11 mouse cellular contexts compared by ENCODE assay signal in the genomic region with DNA sequence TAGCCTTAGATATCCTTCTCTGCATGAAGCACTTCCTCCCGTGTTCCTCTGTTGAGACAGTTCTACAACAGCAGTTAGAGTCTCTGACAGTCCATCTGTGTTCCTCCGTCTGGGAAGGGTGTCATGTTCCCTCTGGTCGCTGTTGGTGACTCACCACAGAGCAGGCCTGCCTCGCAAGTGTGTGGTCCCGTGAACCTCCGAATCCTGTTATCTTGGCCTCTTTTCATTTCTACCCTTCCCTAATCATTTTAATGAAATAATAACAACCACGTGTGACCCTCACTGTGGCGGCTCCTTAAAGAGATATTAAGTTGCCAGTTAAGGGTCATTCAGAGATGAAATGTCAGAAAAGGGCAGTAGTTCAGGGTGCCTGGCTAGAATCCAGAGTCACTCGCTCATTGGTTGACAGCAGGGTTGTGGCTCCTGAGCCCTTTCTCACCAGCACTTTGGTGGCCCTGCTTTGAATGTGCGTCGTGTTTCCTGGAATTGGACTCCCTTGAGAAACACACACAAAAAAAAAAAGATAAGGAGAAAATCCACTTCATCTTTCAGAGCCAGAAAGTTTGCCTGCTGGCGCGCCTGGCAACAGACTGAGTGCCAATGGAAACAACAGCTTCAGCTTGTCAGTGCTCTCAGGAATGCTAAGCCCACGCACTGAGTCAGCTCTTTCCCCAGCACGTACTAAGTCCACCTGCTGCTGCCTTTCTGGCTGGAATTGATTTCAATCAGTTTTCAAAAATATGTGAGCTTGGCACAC.
A peak's percentile ranks its signal among the peaks of the same experiment; 100 is the strongest.
DNase-seq lines count a peak whose midpoint lies in the region; ATAC-seq and TF ChIP-seq lines count a peak whose summit lies in the region.
"Had no signal": no experiment of that assay in that cellular context is flagged by ENCODE, and none has a peak within 500 bp of the region (broad histone marks: within the 10 kb centered on the region; RNA-seq: fewer than 3 reads in every experiment).

No protein-coding gene starts in this region.

- peak; percentile 9 for DNase-seq in gastrocnemius, adult 18-20 months (ENCODE audit: low spot score)
- DNase-seq in gastrocnemius, adult 8-10 months (ENCODE audit: low spot score in 2 of 2) = no peak
- DNase-seq in limb, embryonic 14.5 days (ENCODE audit: low spot score) = peak; percentile 7
- DNase-seq in cerebellum, postnatal 10 days = no peak

- H3K9me3 ChIP-seq in kidney, embryonic 14.5 days (ENCODE audit: control insufficient read depth, low read length) = no peaks in the 10 kb centered on the region
- no peaks in the 10 kb centered on the region for H3K9me3 ChIP-seq in limb, embryonic 14.5 days (ENCODE audit: control insufficient read depth, low read length)
- H3K9me3 ChIP-seq: embryonic facial prominence, embryonic 13.5 days; neural tube, embryonic 13.5 days had no signal

- no peak overlapping the region for H3K27ac ChIP-seq in kidney, embryonic 14.5 days (ENCODE audit: low read depth, low read length)
- no peak overlapping the region for H3K27ac ChIP-seq in limb, embryonic 14.5 days (replicated peaks; ENCODE audit: low read depth, low read length)
- H3K27ac ChIP-seq: embryonic facial prominence, embryonic 13.5 days; neural tube, embryonic 13.5 days had no signal

- no peak overlapping the region for H3K4me2 ChIP-seq in kidney, embryonic 14.5 days (replicated peaks; ENCODE audit: low read depth, low read length)
- no peak overlapping the region for H3K4me2 ChIP-seq in limb, embryonic 14.5 days (replicated peaks; ENCODE audit: low read depth, low read length, severe bottlenecking)
- H3K4me2 ChIP-seq: embryonic facial prominence, embryonic 13.5 days; neural tube, embryonic 13.5 days had no signal

- no peaks in the 10 kb centered on the region for H3K36me3 ChIP-seq in kidney, embryonic 14.5 days (ENCODE audit: control insufficient read depth, insufficient read depth, low read length)
- H3K36me3 ChIP-seq in limb, embryonic 14.5 days (ENCODE audit: control insufficient read depth, insufficient read depth, low read length) = no peaks in the 10 kb centered on the region
- H3K36me3 ChIP-seq: embryonic facial prominence, embryonic 13.5 days had no signal

- no peak overlapping the region for H3K4me3 ChIP-seq in kidney, embryonic 14.5 days (ENCODE audit: low read length)
- no peak overlapping the region for H3K4me3 ChIP-seq in limb, embryonic 14.5 days (replicated peaks; ENCODE audit: low read length)
- H3K4me3 ChIP-seq: embryonic facial prominence, embryonic 13.5 days; neural tube, embryonic 13.5 days had no signal

- no peaks in the 10 kb centered on the region; the same call in 1 of the 2 replicates for H3K27me3 ChIP-seq in kidney, embryonic 14.5 days (ENCODE audit: control insufficient read depth, insufficient read depth, low read length)
- no peaks in the 10 kb centered on the region for H3K27me3 ChIP-seq in limb, embryonic 14.5 days (ENCODE audit: control insufficient read depth, insufficient read depth, low read length)
- H3K27me3 ChIP-seq: CH12.LX; embryonic facial prominence, embryonic 13.5 days; neural tube, embryonic 13.5 days had no signal

- 24% methylated on average over 15 of the region's 15 CpGs for WGBS in kidney, embryonic 14.5 days
- 30% methylated on average over 15 of the region's 15 CpGs for WGBS in limb, embryonic 14.5 days

- H3K4me1 ChIP-seq in kidney, embryonic 14.5 days (ENCODE audit: control insufficient read depth, insufficient read depth, low read length) = no peaks in the 10 kb centered on the region
- H3K4me1 ChIP-seq in limb, embryonic 14.5 days (ENCODE audit: control insufficient read depth, insufficient read depth, low read length) = no peaks in the 10 kb centered on the region
- H3K4me1 ChIP-seq: neural tube, embryonic 13.5 days had no signal

- peak; percentile 85 for ATAC-seq in frontal cortex, adult (ENCODE audit: low TSS enrichment)
- ATAC-seq in kidney, embryonic 14.5 days (ENCODE audit: low FRiP score, low TSS enrichment) = peak; percentile 49; the same call in 1 of the 2 replicates
- no peak for ATAC-seq in limb, embryonic 14.5 days (ENCODE audit: low FRiP score, low read depth)
- ATAC-seq in megakaryocyte, adult 5-6 weeks (ENCODE audit: poor library complexity, severe bottlenecking) = no peak
- ATAC-seq in cerebellum, adult (ENCODE audit: insufficient number of reproducible peaks, low FRiP score, low TSS enrichment) = no peak

- TF ChIP-seq POLR2A in limb, embryonic 14.5 days (IDR thresholded peaks at IDR 0.05; ENCODE audit: borderline replicate concordance, extremely low read depth, insufficient read depth, insufficient read length) = no peak

- H3K9ac ChIP-seq in kidney, embryonic 14.5 days (ENCODE audit: low read depth, low read length) = no peak overlapping the region
- H3K9ac ChIP-seq in limb, embryonic 14.5 days (ENCODE audit: low read depth, low read length, severe bottlenecking) = no peak overlapping the region
- H3K9ac ChIP-seq: embryonic facial prominence, embryonic 13.5 days; neural tube, embryonic 13.5 days had no signal

Comparison
In these comparisons a context has a peak if more than half of its experiments do, and no peak if none do; other contexts are left out.
1. DNase-seq: peak in gastrocnemius, adult 18-20 months (single experiment) and limb, embryonic 14.5 days (single experiment); none in gastrocnemius, adult 8-10 months (0 of 2) and cerebellum, postnatal 10 days (0 of 2).
2. ATAC-seq: peak in frontal cortex, adult (single experiment) and kidney, embryonic 14.5 days (single experiment); none in limb, embryonic 14.5 days (single experiment), megakaryocyte, adult 5-6 weeks (single experiment) and cerebellum, adult (single experiment).